Mouse (Mus musculus) hindbrain, embryonic 14.5 days (tissue): ENCODE measurements around the gene Bcl2l1. TPM values are rescaled to one million over a fixed set of nuclear protein-coding genes. Genes with fewer than 3 reads are reported as not detected.

Source experiments
- ATAC-seq: fragments of 200-750 bp; cut with Nextera tagmentation; 2 replicates; pipeline ENCODE4 v1.8.0; 2017; ENCODE audit warnings: moderate number of reproducible peaks, mild to moderate bottlenecking, moderate TSS enrichment, moderate library complexity; ENCODE audit not compliant: low FRiP score
- DNase-seq: peaks from one replicate; pipeline ENCODE4 v3.0.0-alpha.2; 2015; ENCODE audit warnings: low spot score
- H3K27ac ChIP-seq: fragments of 300-500 bp; sonication (generic); 2 replicates; pipeline ENCODE4 v1.5.1; 2014; ENCODE audit warnings: mild to moderate bottlenecking, moderate library complexity
- H3K27me3 ChIP-seq: fragments of 300-500 bp; sonication (generic); 2 replicates; pipeline ENCODE4 v1.6.1; 2014; ENCODE audit warnings: mild to moderate bottlenecking, low read length, mixed read lengths; ENCODE audit not compliant: control insufficient read depth, insufficient read depth
- H3K36me3 ChIP-seq: fragments of 300-500 bp; sonication (generic); replicated peaks from 2 replicates; pipeline ENCODE4 v1.6.1; 2014; ENCODE audit not compliant: control insufficient read depth, insufficient read depth
- H3K4me1 ChIP-seq: fragments of 300-500 bp; sonication (generic); replicated peaks from 2 replicates; pipeline ENCODE4 v1.6.1; 2014; ENCODE audit warnings: antibody characterized with exemption, low read length, mixed read lengths; ENCODE audit not compliant: control insufficient read depth, insufficient read depth
- H3K4me2 ChIP-seq: fragments of 300-500 bp; sonication (generic); replicated peaks from 2 replicates; pipeline ENCODE4 v1.6.1; 2014; ENCODE audit warnings: mild to moderate bottlenecking, moderate library complexity
- H3K4me3 ChIP-seq: fragments of 300-500 bp; sonication (generic); replicated peaks from 2 replicates; pipeline ENCODE4 v1.5.1; 2014; ENCODE audit warnings: mild to moderate bottlenecking, low read length
- H3K9ac ChIP-seq: fragments of 300-500 bp; sonication (generic); 2 replicates; pipeline ENCODE4 v1.6.1; 2014
- H3K9me3 ChIP-seq: fragments of 300-500 bp; sonication (generic); 2 replicates; pipeline ENCODE4 v1.6.1; 2016; ENCODE audit warnings: low read length; ENCODE audit not compliant: control insufficient read depth
- whole genome bisulfite sequencing: fragments of 180-500 bp; shearing (Covaris S2); extraction: QIAGEN DNeasy Blood & Tissue Kit; methylation state at CpG from one replicate; pipeline ENCODE4 v1.1.7; 2014; 5-methylcytosine and 5-hydroxymethylcytosine counted together
- polyA plus RNA-seq: library from polyadenylated mRNA; unstranded; fragments of >200 nt; fragmentation: Nextera tagmentation; extraction: Ambion mirVana; gene quantifications from 2 replicates; pipeline ENCODE4 v1.2.1, GENCODE M21; 2014

Bcl2l1 gene
- polyA plus RNA-seq, 1 experiment from 2014 or later, result 155 TPM

DNA sequence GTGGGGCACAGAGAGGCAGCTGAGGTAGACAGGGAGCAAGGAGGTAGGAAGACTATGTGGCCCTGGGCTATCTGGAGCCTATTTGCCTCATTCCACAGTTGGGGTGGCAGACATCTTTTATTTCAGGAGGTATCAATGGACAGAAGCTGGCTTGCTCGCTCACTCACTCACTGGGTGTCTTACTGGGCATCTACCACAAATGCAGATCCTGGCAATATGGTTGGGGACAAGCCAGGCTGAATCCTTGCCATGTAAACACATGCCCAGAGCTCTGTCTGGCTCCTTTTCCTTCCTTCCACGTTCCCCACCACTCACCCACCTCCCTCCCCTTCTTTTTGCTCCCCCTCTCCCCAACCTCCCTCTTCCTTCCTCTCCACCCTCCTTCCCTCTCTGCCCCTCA is 74.0 kb downstream of the Bcl2l1 start:
- Histone ChIP-seq H3K27ac (no peak overlapping the region), H3K9ac (no peak overlapping the region), H3K9me3 (no peaks in the 10 kb centered on the region), H3K4me2 (no peak overlapping the region), H3K4me1 (peaks cover 12% of the 10 kb centered on the region; the same call in 1 of the 2 replicates), H3K27me3 (no peaks in the 10 kb centered on the region), H3K4me3 (no peak overlapping the region), H3K36me3 (no peaks in the 10 kb centered on the region)
- WGBS, result 50% methylated on average over 2 of the region's 2 CpGs
- ATAC-seq (no peak), DNase-seq (no peak)

DNA sequence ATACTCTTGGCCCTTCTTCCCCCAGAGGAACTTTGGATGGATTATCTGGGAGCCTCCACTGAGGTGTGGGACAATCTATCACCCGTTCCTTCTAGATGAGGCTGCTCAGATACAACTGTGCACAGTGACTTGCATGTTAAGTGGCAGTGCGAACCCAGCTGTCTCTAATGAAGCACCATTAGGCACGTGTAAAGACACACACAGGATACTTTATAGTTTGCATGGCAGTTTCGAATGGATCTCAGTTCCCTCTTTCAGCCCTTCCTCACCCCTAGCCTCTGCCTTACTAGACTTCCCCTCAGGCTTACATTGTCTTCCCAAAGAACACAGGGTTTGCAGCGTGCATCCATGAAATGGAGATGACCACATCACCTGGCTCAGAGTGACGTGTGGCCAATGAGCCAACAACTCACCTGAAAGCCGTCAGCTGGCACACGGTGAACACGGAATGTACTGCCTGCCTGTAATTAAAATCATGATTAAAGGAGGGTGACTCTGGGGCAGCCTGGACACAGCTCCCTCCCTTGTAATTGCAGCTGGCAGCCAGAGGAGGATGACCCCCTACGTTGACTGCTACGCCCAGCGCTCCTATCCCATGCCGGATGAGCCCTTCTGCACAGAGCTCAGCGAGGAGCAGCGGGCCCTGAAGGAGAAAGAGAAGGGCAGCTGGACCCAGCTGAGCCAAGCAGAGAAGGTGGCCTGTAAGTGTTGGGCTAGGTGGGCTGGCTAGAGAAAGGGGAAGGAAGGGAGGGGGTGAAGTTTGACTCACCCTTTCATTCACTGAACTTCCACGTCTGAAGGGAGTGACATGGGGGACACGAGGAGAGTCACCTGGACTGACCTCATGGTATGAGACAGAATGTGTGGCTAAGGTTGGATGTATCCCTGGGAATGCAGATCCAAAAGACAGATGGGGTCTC is 74.8 kb downstream of the Bcl2l1 start:
- no peaks in the 10 kb centered on the region for H3K9me3 ChIP-seq
- ATAC-seq (0 out of 2 replicates have a peak, but pooled peaks have one; percentile 37), DNase-seq (no peak)
- H3K27me3 ChIP-seq, result no peaks in the 10 kb centered on the region
- no peak overlapping the region for H3K27ac ChIP-seq
- no peak overlapping the region for H3K4me2 ChIP-seq
- WGBS, result 58% methylated on average over 17 of the region's 17 CpGs
- no peak overlapping the region for H3K4me3 ChIP-seq
- no peaks in the 10 kb centered on the region for H3K36me3 ChIP-seq
- no peak overlapping the region for H3K9ac ChIP-seq
- H3K4me1 ChIP-seq, result peaks cover 12% of the 10 kb centered on the region; the same call in 1 of the 2 replicates

- Histone ChIP-seq H3K27me3 (no peaks in the 10 kb centered on the region), H3K36me3 (no peaks in the 10 kb centered on the region), H3K4me3 (peak within 1 kb of the TSS; percentile 11), H3K27ac (no peak within 1 kb of the TSS), H3K4me2 (peak within 1 kb of the TSS; percentile 47), H3K9ac (peak within 1 kb of the TSS; percentile 28; the same call in 1 of the 2 replicates), H3K4me1 (peaks cover 12% of the 10 kb centered on the region; the same call in 1 of the 2 replicates), H3K9me3 (no peaks in the 10 kb centered on the region)
- 2% methylated on average over 30 of the region's 30 CpGs for WGBS
- DNase-seq, result no peak
- no peak for ATAC-seq
Measured at GRCm38 (mm10) chr2:152753944-152754711, 77.4 kb downstream of the Bcl2l1 start, which contains the start of gene Cox4i2. Gene Cox4i2, plus strand, starts transcription at chr2:152754173.

DNA sequence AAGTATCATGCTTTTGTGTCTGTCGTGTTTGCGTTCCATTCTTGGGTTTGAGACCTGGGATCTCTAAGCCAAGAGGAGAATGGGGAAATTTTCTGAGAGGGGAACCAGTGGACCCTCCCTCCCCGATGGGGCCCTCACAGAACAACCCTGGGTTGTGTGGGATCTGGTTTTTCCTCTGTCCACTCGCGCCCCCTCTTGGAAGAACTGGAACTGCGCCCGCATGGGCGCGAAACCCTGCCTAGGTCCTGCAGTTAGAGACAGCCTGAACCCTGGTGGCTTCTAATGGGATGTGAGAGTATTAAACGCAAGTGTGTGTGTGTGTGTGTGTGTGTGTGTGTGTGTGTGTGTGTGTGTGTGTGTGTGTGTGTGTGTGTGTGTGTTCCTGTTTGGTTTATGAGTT is 89.1 kb downstream of the Bcl2l1 start:
- ATAC-seq (no peak), DNase-seq (no peak)
- Histone ChIP-seq H3K36me3 (no peaks in the 10 kb centered on the region), H3K4me1 (peaks cover 19% of the 10 kb centered on the region), H3K4me2 (no peak overlapping the region), H3K9me3 (no peaks in the 10 kb centered on the region), H3K27ac (0 out of 2 replicates have a peak overlapping the region, but pooled peaks have one; percentile 59), H3K27me3 (no peaks in the 10 kb centered on the region), H3K4me3 (no peak overlapping the region), H3K9ac (no peak overlapping the region)
- 23% methylated on average over 10 of the region's 10 CpGs for WGBS

GRCm38 (mm10) chr2:152741153-152742041 is 90.1 kb downstream of the Bcl2l1 start:
- Histone ChIP-seq H3K4me3 (no peak overlapping the region), H3K4me1 (peaks cover 29% of the 10 kb centered on the region), H3K4me2 (peak overlapping the region; percentile 21; the same call in 1 of the 2 replicates), H3K9ac (no peak overlapping the region), H3K9me3 (no peaks in the 10 kb centered on the region), H3K36me3 (no peaks in the 10 kb centered on the region), H3K27me3 (no peaks in the 10 kb centered on the region), H3K27ac (peak overlapping the region; percentile 59)
- DNase-seq, result peak; percentile 62
- ATAC-seq, result no peak
- WGBS, result 44% methylated on average over 14 of the region's 14 CpGs

DNA sequence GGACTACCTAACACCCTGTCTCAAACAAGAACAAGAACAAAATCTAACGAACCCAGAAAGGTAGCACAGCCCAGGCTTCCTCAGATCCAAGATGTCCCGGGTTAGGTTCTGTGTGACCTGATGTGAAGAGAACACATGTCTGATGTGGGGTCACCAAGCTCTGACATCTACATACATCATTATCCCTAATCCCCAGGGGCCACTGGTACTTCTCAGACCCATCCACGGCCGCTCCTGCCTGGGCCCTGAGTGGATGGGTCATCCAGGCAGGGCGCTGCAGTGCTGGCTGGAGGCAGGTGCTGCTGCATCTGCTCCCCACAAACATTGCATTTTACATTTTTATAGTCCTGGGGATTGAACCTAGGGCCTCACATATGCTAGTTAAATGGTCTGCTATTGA is 91.0 kb downstream of the Bcl2l1 start:
- Histone ChIP-seq H3K27me3 (no peaks in the 10 kb centered on the region), H3K4me1 (peaks cover 38% of the 10 kb centered on the region), H3K36me3 (no peaks in the 10 kb centered on the region), H3K4me2 (no peak overlapping the region), H3K9me3 (no peaks in the 10 kb centered on the region), H3K4me3 (no peak overlapping the region), H3K9ac (no peak overlapping the region), H3K27ac (no peak overlapping the region)
- 52% methylated on average over 5 of the region's 5 CpGs for WGBS
- ATAC-seq (no peak), DNase-seq (no peak)

- 22% methylated on average over 3 of the region's 3 CpGs for whole genome bisulfite sequencing
- Histone ChIP-seq H3K4me1 (peaks cover 42% of the 10 kb centered on the region), H3K4me3 (no peak overlapping the region), H3K9ac (0 out of 2 replicates have a peak overlapping the region, but pooled peaks have one; percentile 69), H3K36me3 (no peaks in the 10 kb centered on the region), H3K4me2 (peak overlapping the region; percentile 89), H3K27me3 (no peaks in the 10 kb centered on the region), H3K9me3 (no peaks in the 10 kb centered on the region), H3K27ac (peak overlapping the region; percentile 83)
- DNase-seq, result no peak
- no peak for ATAC-seq
Measured at GRCm38 (mm10) chr2:152739842-152740260, 91.7 kb downstream of the Bcl2l1 start.

DNA sequence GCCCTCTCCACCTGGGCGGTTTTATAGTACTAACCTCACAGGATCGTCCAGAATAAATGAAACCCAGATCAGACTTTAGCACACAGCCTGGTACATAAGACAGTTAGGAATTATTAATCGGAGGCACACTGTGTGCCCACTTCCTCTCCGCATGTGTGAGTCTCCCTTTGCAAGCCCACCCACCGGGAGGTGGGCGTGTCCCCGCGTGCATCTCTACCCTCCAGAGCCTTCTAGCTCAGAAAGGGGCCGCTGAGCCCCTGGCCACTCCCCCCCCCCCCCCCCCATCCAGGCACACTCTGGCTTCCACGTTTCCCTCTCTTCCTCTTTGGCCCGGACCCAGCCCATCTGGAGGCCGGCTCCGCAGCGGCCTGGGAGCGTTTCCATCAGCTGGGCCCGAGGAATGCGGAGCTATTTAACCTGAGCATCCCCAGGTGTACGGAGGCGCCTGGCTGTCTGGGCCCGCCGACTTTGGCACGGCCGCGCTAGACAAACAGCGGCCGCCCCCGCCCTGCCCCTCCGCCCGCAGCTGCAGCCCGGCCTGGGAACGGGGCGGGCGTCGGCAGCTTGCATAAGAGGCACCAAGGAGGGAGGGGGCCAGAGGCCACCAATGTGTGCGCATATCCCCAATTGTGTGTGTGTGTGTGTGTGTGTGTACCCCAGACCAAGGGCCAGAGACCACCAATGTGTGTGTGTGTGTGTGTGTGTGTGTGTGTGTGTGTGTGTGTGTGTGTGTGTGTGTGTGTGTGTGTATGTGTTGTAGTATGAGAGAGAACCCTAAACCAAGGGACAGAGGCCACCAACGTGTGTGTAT is 92.3 kb downstream of the Bcl2l1 start:
- Histone ChIP-seq H3K36me3 (no peaks in the 10 kb centered on the region), H3K4me1 (peaks cover 47% of the 10 kb centered on the region), H3K9me3 (no peaks in the 10 kb centered on the region), H3K4me2 (peak overlapping the region; percentile 89), H3K9ac (peak overlapping the region; percentile 69), H3K27ac (peak overlapping the region; percentile 83), H3K27me3 (no peaks in the 10 kb centered on the region), H3K4me3 (peak overlapping the region; percentile 36)
- DNase-seq (peak; percentile 60), ATAC-seq (peak; percentile 19)
- WGBS, result 1% methylated on average over 33 of the region's 36 CpGs
